Mouse (Mus musculus): ENCODE results near the gene Nrxn3.

DNA sequence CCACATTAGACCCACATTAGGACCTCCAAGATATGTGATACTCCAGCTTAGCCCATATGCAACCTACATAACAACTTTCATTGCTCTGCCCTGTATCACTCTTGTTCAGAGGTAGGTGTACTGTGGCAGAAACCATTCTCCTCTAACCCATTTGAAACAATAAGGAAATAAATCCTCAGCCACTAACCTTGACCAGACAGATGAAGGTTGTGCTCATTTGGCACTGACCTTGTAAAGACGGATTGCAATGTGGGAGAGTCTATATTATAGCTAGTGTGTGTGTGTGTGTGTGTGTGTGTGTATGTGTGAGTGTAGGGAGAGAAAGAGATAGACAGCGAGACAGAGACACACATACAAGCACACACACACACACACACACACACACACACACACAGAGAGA is 253.9 kb downstream of the Nrxn3 start:
- no peak for TF ChIP-seq GATA1 (IDR thresholded peaks at IDR 0.05; ENCODE audit: borderline replicate concordance, low read length)
- TF ChIP-seq FLI1 (IDR thresholded peaks at IDR 0.05; ENCODE audit: low read length), result no peak
